Mouse (Mus musculus): ENCODE measurements at regions not wholly inside any gene's neighbourhood (a gene's known extent, or its start where the extent isn't known, plus 50 kb on each side); places are given as distances from the start of the nearest gene placed in this dataset.

DNA sequence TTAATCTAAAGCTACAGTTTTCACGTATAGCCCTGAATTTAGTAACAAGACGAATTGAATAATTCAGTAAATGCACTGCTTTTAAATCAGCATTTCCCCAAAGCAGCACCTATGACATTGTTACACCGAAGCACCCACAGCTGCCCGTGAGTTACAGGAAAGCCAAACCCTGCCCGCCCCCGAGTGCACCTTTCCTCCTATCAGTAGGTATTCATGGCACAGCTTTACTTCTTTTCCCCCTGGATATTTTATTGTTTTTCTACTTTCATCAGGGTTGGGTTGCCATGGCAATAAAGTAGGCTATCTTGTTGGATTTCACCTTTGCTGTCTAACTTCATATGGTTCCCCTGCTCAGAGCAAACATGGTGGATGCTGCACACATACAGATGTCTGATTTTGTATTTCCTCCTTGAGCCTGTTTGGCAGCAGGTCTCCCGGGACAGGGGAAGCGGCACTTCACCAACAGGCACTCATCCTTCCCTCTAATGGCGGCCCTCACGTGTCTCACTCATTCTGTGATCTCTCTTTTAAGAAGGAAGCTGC is 273.5 kb downstream of the Amy2a5 start:
- DNase-seq (ENCODE audit: low spot score): no peak

DNA sequence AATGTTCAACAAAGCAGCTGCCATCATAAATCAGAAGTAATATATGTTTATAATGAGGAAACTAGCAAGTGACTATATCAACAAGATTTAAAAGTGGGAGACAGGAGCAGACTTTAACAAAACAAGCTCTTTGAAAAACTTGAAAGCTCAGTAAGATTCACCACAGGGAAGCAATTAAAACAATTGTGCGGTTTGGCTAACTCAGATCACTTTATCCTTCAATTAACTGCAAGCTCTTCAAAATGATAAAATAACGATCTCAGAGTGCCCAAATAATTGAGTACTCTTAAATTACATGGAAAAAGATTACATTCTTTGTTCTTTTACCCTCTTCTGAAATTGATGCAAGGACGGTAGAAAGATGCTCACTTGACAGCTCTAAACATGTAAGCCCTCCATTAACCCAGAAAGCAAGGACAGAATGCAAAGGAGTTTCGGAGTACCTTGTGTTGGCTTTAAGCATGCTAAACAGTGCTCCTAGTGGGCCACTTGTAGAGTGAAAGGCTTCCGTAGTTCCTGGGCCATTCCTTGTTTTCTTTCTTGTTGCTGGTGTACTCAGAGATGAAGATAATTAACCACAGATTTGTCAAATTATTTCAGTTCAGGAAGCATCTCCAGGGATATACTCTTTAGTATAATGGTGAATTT is 305.1 kb downstream of the Amy2a5 start:
- DNase-seq (ENCODE audit: low spot score): no peak

DNA sequence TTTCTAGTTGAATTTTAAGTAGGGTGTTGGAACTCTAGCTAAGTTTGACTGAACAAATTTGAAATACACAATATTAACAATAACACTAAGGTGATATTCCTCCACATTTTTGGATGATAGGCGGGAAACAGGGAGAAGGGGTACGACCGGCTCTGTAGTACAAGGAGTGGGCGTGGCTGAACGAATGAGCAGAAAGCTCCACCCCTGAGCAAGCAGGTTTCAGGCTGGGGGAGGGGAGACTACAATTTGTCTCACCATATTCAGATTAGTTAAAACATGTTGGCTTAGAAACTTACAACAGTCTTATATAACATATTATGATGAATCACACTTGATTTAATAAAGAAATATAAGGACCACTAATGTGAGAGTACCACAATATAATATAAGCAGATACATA is 306.4 kb downstream of the Amy2a5 start:
- peak; percentile 4 for DNase-seq (ENCODE audit: low spot score)

DNA sequence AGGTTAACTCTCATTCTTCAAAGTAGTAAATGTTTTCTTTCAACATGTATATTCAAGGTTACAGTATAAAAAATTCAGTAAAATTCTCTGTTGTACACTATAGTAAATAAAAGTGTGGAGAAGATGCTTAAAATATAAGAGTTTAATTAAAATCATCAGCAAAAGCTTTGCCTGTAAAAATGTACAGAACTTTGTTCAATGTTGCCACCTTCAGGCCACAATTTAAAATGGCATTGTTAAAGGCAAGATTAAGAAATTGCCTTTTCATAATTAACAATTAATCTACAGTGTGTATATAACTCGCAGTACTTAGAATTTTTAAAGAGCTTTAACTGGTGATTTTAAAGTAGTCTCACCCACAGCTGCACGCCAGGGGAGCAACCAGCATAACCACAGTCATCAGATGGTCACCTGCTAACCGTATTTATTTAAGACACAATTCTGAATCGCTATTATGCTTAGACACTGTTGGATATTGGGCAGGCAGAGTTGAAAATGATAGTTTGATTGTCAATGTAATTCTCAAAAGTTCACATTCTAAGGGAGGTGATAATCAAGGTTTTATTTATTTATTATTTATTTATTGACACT is 316.5 kb downstream of the Amy2a5 start:
- DNase-seq (ENCODE audit: low spot score): no peak

Data from embryo, embryonic 10.5 days (tissue).